Mouse (Mus musculus): ENCODE data around the gene Gpr155.

Gene Gpr155

DNA sequence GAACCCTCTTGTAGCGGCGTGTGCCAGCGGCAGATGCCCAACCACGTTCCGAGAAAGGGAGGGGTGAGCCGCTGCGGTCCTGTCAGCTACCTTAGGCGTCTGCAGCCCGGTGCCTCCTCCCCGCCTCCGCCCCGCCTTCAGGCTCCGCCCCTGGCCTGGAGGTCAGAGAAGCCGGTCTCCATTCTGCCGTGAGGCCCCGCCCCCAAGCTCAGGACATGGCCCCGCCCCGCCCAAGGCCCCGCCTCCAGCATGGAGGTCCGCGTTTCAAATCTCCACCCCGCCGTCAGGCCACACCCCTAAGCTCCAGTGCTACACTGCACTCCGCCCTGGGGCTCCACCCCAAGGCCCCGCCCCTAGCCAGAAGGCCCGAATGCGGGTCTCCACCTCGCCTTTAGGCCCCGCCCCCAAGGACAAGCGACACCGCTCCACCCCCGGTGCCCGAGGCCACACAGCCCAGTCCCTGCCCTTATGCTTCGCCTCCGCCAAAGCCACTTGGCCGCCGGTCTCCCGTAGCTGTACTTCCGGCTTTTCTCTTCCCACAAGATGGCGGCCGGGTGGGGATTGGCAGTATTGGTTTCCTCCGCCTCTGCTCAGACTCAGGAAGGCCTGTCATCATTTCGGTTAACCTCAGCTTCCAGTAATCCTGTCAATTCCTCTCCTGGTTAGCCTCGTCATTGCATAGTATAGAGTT, at the start of gene Gpr155:
Gene Gpr155, minus strand, starts transcription at position 217 of the 691 bp plus-strand sequence.
- peaks cover 3% of the 10 kb centered on the region; the same call in 1 of the 2 replicates for H3K36me3 ChIP-seq (ENCODE audit: control insufficient read depth, insufficient read depth, low read length, poor library complexity, severe bottlenecking)
- peak; percentile 99 for DNase-seq (ENCODE audit: low read depth, low spot score)
- no peaks in the 10 kb centered on the region for H3K27me3 ChIP-seq (ENCODE audit: control insufficient read depth, insufficient read depth, low read length, poor library complexity, severe bottlenecking)

GRCm38 (mm10) chr2:73435847-73436246, 49.5 kb upstream of the Gpr155 start:
- Histone ChIP-seq H3K27me3 (ENCODE audit: control insufficient read depth, insufficient read depth, low read length, poor library complexity, severe bottlenecking) (no peaks in the 10 kb centered on the region), H3K36me3 (ENCODE audit: control insufficient read depth, insufficient read depth, low read length, poor library complexity, severe bottlenecking) (peaks cover 50% of the 10 kb centered on the region)
- no peak for DNase-seq (ENCODE audit: low read depth, low spot score)

- DNase-seq (ENCODE audit: low read depth, low spot score): no peak
- Histone ChIP-seq H3K36me3 (ENCODE audit: control insufficient read depth, insufficient read depth, low read length, poor library complexity, severe bottlenecking) (peaks cover 24% of the 10 kb centered on the region), H3K27me3 (ENCODE audit: control insufficient read depth, insufficient read depth, low read length, poor library complexity, severe bottlenecking) (no peaks in the 10 kb centered on the region)
These were observed 45.6 kb upstream of the Gpr155 start for GRCm38 (mm10) chr2:73431959-73432396.

- Histone ChIP-seq H3K27me3 (ENCODE audit: control insufficient read depth, insufficient read depth, low read length, poor library complexity, severe bottlenecking) (no peaks in the 10 kb centered on the region), H3K36me3 (ENCODE audit: control insufficient read depth, insufficient read depth, low read length, poor library complexity, severe bottlenecking) (peaks cover 9% of the 10 kb centered on the region)
- no peak for DNase-seq (ENCODE audit: low read depth, low spot score)
These were observed 42.6 kb upstream of the Gpr155 start for GRCm38 (mm10) chr2:73428803-73429468.

GRCm38 (mm10) chr2:73427293-73427692, 40.9 kb upstream of the Gpr155 start:
- Histone ChIP-seq H3K27me3 (ENCODE audit: control insufficient read depth, insufficient read depth, low read length, poor library complexity, severe bottlenecking) (no peaks in the 10 kb centered on the region), H3K36me3 (ENCODE audit: control insufficient read depth, insufficient read depth, low read length, poor library complexity, severe bottlenecking) (peaks cover 4% of the 10 kb centered on the region)
- DNase-seq (ENCODE audit: low read depth, low spot score): peak; percentile 66

GRCm38 (mm10) chr2:73425822-73426221, 39.5 kb upstream of the Gpr155 start:
- Histone ChIP-seq H3K27me3 (ENCODE audit: control insufficient read depth, insufficient read depth, low read length, poor library complexity, severe bottlenecking) (no peaks in the 10 kb centered on the region), H3K36me3 (ENCODE audit: control insufficient read depth, insufficient read depth, low read length, poor library complexity, severe bottlenecking) (no peaks in the 10 kb centered on the region; the same call in 1 of the 2 replicates)
- no peak for DNase-seq (ENCODE audit: low read depth, low spot score)

GRCm38 (mm10) chr2:73419730-73420129, 33.4 kb upstream of the Gpr155 start:
- DNase-seq (ENCODE audit: low read depth, low spot score): no peak
- H3K27me3 ChIP-seq (ENCODE audit: control insufficient read depth, insufficient read depth, low read length, poor library complexity, severe bottlenecking): no peaks in the 10 kb centered on the region
- no peaks in the 10 kb centered on the region for H3K36me3 ChIP-seq (ENCODE audit: control insufficient read depth, insufficient read depth, low read length, poor library complexity, severe bottlenecking)

DNA sequence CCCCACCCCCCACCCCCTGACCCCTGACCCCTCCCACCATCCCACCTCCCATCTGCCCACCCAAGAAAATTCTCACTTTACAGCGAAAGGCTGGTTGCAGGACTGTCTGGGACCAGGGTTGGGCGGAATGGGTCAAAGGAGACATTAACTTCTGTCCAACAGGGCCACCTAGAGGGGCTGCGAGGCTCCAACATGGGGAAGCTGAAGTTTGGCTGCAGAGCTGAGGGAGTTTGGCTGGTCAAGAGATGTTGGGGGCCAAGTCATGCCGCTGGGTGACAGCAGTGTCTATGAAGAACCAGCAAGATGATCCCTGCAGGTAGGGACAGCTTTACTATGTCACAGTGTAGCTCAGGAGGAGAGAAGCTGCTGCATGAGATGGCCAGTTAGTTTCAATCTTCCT, 32.9 kb upstream of the Gpr155 start:
- Histone ChIP-seq H3K36me3 (ENCODE audit: control insufficient read depth, insufficient read depth, low read length, poor library complexity, severe bottlenecking) (no peaks in the 10 kb centered on the region), H3K27me3 (ENCODE audit: control insufficient read depth, insufficient read depth, low read length, poor library complexity, severe bottlenecking) (no peaks in the 10 kb centered on the region)
- DNase-seq (ENCODE audit: low read depth, low spot score): peak; percentile 65

DNA sequence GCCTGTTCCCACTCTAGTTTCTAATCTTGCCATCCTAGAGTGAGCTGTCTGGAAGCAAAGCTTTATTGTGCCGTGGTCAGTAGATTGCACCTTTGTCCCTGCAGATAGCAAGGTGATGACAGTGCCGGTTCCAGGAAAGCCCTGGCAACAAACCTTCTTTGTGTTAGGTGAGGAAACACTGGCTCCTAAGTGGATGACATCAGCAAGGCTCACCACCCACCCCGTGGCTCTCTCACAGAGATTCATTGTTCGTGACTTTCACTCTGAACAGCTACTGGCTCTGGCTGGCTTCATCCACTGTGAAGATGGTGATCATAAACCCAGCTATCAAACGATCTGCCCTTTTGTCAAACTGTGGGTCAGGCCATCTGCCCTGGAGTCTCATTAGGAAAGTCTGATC, 29.5 kb upstream of the Gpr155 start:
- no peak for DNase-seq (ENCODE audit: low read depth, low spot score)

DNA sequence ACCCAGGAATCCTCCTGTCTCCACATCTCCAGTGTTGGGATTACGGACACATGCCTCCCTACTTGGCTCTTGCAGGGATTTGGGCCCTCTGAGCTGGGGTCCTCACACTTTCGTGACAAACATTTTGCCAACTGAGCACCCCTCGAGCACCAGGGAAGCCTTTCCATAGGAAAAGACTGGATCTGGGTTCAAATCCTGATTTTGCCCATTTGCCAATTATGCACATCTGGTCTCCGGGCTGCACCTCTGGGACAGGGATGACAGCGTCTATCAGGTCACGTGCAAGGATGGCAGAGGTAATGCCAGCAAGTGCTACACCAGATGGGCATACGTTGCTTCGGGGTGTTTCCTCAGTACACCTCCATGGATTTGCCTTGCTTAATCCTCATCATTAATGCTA, 23.7 kb upstream of the Gpr155 start:
- no peaks in the 10 kb centered on the region for H3K36me3 ChIP-seq (ENCODE audit: control insufficient read depth, insufficient read depth, low read length, poor library complexity, severe bottlenecking)
- H3K27me3 ChIP-seq (ENCODE audit: control insufficient read depth, insufficient read depth, low read length, poor library complexity, severe bottlenecking): no peaks in the 10 kb centered on the region
- no peak for DNase-seq (ENCODE audit: low read depth, low spot score)

More for the DNA sequence above, 29.5 kb upstream of the Gpr155 start:
- Histone ChIP-seq H3K36me3 (ENCODE audit: control insufficient read depth, insufficient read depth, low read length, poor library complexity, severe bottlenecking) (no peaks in the 10 kb centered on the region), H3K27me3 (ENCODE audit: control insufficient read depth, insufficient read depth, low read length, poor library complexity, severe bottlenecking) (no peaks in the 10 kb centered on the region)

DNA sequence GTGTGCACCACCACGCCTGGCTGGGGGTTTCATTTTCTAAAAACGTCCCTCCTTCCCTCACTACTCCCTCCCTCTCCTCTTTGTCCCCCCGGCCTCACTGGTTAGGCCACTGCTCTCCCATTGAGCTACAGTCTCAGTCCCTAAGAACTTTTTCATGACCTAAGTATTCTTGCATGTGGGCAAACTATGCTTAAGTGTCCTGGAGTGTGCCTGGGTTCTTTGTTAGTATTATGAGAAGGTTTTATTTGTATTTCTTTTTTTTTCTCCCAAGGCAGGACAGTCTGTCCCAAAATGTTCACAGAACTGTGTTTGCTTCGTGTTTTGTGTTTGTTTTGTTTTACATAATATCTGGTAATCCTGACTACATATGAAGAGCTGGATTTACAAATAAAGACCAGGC, 21.3 kb upstream of the Gpr155 start:
- Histone ChIP-seq H3K27me3 (ENCODE audit: control insufficient read depth, insufficient read depth, low read length, poor library complexity, severe bottlenecking) (no peaks in the 10 kb centered on the region), H3K36me3 (ENCODE audit: control insufficient read depth, insufficient read depth, low read length, poor library complexity, severe bottlenecking) (no peaks in the 10 kb centered on the region)
- DNase-seq (ENCODE audit: low read depth, low spot score): no peak

DNA sequence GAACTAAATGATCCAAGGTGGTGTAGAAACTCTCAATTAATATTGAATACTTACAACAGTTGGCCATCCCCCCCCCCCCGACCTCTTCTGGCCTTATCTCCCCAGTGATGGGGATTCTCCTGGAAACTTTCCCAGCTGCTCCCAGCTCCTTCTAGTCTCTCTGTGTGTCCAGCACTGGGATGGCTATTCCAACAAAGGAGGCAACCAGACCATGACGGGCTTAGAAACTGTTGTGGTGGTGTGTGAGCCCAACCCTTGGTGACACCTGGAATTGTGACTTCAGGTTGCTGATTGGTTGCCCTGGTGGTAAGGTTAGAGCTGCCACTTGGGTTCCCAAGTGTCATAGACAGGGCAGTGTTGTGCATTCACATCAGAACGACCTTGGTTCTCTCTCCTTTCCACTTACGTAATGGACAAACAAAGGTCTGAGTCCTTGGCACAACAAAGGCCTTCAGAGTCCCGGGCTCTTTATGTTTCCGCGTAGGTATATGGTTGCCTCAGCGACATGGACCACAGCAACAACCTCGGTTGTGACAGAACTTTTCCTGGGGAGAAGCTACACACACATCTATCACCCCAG, 20.1 kb upstream of the Gpr155 start:
- no peaks in the 10 kb centered on the region for H3K36me3 ChIP-seq (ENCODE audit: control insufficient read depth, insufficient read depth, low read length, poor library complexity, severe bottlenecking)
- no peaks in the 10 kb centered on the region for H3K27me3 ChIP-seq (ENCODE audit: control insufficient read depth, insufficient read depth, low read length, poor library complexity, severe bottlenecking)
- no peak for DNase-seq (ENCODE audit: low read depth, low spot score)

GRCm38 (mm10) chr2:73404980-73405379, 18.6 kb upstream of the Gpr155 start:
- DNase-seq (ENCODE audit: low read depth, low spot score): no peak

GRCm38 (mm10) chr2:73404442-73404841, 18.1 kb upstream of the Gpr155 start:
- no peaks in the 10 kb centered on the region for H3K27me3 ChIP-seq (ENCODE audit: control insufficient read depth, insufficient read depth, low read length, poor library complexity, severe bottlenecking)
- DNase-seq (ENCODE audit: low read depth, low spot score): no peak
- H3K36me3 ChIP-seq (ENCODE audit: control insufficient read depth, insufficient read depth, low read length, poor library complexity, severe bottlenecking): no peaks in the 10 kb centered on the region

More at GRCm38 (mm10) chr2:73404980-73405379, 18.6 kb upstream of the Gpr155 start:
- no peaks in the 10 kb centered on the region for H3K36me3 ChIP-seq (ENCODE audit: control insufficient read depth, insufficient read depth, low read length, poor library complexity, severe bottlenecking)
- H3K27me3 ChIP-seq (ENCODE audit: control insufficient read depth, insufficient read depth, low read length, poor library complexity, severe bottlenecking): no peaks in the 10 kb centered on the region

DNA sequence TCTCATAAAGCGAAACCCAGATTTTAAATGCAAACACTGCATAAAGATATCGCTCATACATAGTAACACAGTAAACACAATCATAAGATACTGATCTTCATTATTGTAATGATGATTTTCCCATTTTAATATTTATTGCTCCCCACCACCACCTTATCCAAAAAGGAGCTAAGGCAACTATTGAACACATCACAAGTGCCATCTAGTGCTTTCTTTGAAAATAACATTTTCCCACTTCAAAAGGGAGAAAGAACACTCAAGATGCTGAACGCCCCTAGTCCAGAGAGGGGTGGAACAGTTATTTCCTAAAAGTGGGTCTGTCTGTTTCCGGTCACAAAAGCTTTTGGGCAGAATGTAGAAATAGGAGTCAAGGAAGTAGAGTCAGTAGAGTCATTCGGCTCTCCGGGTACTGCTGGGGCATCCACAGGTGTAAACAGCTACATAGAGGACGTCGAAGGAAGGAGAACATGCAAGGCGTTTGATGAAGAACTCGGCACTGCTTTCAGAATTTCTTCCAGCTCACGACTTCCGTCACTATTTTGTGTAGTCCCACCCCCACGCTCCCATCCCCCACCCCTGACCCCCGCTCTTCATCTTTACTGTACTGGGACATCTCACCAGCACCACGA, 17.1 kb upstream of the Gpr155 start:
- H3K27me3 ChIP-seq (ENCODE audit: control insufficient read depth, insufficient read depth, low read length, poor library complexity, severe bottlenecking): no peaks in the 10 kb centered on the region
- peak; percentile 23 for DNase-seq (ENCODE audit: low read depth, low spot score)
- H3K36me3 ChIP-seq (ENCODE audit: control insufficient read depth, insufficient read depth, low read length, poor library complexity, severe bottlenecking): no peaks in the 10 kb centered on the region
